Mouse (Mus musculus) retina, postnatal 7 days (tissue): ENCODE results near the gene Msh3.
A peak's percentile ranks its signal among the peaks of the same experiment; 100 is the strongest.
"Not testable (repeated sequence)": the region's sequence is repeated elsewhere in the genome, so short reads cannot be mapped to it uniquely, and the experiment has no call there.

ENCODE experiments used
- DNase-seq: peaks from one replicate; pipeline ENCODE4 v3.0.0-alpha.2; 2012; ENCODE audit warnings: low read depth, low spot score

Msh3 gene

GRCm38 (mm10) chr13:92354456-92355271, at the start of gene Msh3, which contains the start of gene Dhfr:
Msh3 (minus strand) TSS chr13:92355003.
Dhfr (plus strand) TSS chr13:92354726.
- peak; percentile 98 for DNase-seq

GRCm38 (mm10) chr13:92403496-92403895, 48.7 kb upstream of the Msh3 start:
- DNase-seq: no peak

- DNase-seq: no peak
These were observed 47.3 kb upstream of the Msh3 start for GRCm38 (mm10) chr13:92402063-92402462.

GRCm38 (mm10) chr13:92398491-92399384, 43.9 kb upstream of the Msh3 start:
- DNase-seq: no peak

- DNase-seq: no peak
These were observed 38.4 kb upstream of the Msh3 start for GRCm38 (mm10) chr13:92393047-92393661.

GRCm38 (mm10) chr13:92387367-92387766, 32.6 kb upstream of the Msh3 start:
- DNase-seq: no peak

- DNase-seq: not testable (repeated sequence)
These were observed 16.7 kb upstream of the Msh3 start for GRCm38 (mm10) chr13:92371466-92371865.

- no peak for DNase-seq
These were observed 16.0 kb upstream of the Msh3 start for GRCm38 (mm10) chr13:92370811-92371210.

GRCm38 (mm10) chr13:92365312-92365711, 10.5 kb upstream of the Msh3 start:
- no peak for DNase-seq

- no peak for DNase-seq
These were observed 6.8 kb upstream of the Msh3 start for GRCm38 (mm10) chr13:92361609-92362008.

- no peak for DNase-seq
These were observed 2.8 kb upstream of the Msh3 start for GRCm38 (mm10) chr13:92357644-92358043.

GRCm38 (mm10) chr13:92356376-92356775, 1.6 kb upstream of the Msh3 start:
- no peak for DNase-seq

- DNase-seq: no peak
These were observed 455 bp upstream of the Msh3 start for GRCm38 (mm10) chr13:92355272-92355643.

GRCm38 (mm10) chr13:92353956-92354355, 847 bp downstream of the Msh3 start:
- no peak for DNase-seq

- DNase-seq: no peak
These were observed 3.7 kb downstream of the Msh3 start for GRCm38 (mm10) chr13:92351100-92351499.

- no peak for DNase-seq
These were observed 8.5 kb downstream of the Msh3 start for GRCm38 (mm10) chr13:92346338-92346737.

GRCm38 (mm10) chr13:92344033-92344432, 10.8 kb downstream of the Msh3 start:
- DNase-seq: no peak

- DNase-seq: no peak
These were observed 15.0 kb downstream of the Msh3 start for GRCm38 (mm10) chr13:92339787-92340186.

- no peak for DNase-seq
These were observed 16.9 kb downstream of the Msh3 start for GRCm38 (mm10) chr13:92337773-92338462.

- no peak for DNase-seq
These were observed 17.9 kb downstream of the Msh3 start for GRCm38 (mm10) chr13:92336857-92337256.

- no peak for DNase-seq
These were observed 22.5 kb downstream of the Msh3 start for GRCm38 (mm10) chr13:92332103-92332879.
